Comparison of ENCODE assay signal across 23 mouse cellular contexts in the genomic region with DNA sequence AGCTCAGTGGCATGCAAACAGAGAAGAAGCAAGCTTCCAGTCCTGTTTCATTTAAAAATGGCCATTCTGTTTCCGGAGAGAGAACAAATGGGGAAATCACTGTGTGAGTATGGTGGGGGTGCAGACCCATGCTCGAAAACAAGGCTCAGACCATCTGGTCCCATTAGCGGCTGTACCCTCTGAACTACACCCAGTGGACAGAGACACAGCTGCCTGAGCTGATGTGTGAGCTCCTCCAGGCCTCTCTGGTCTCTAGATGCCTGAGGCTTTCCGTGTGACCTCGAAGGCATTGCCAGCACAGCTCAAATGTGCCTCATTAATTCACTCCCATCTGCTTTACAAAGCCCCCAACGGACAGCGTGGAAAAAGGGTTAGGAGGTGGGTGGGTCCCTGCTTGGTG.
DNase-seq lines count a peak whose midpoint lies in the region; ATAC-seq and TF ChIP-seq lines count a peak whose summit lies in the region.
"Had no signal": no experiment of that assay in that cellular context is flagged by ENCODE, and none has a peak within 500 bp of the region (broad histone marks: within the 10 kb centered on the region; RNA-seq: fewer than 3 reads in every experiment).

No protein-coding gene starts in this region.

- H3K27ac ChIP-seq in forebrain, embryonic 14.5 days (ENCODE audit: low read depth, low read length) = no peak overlapping the region; the same call in 1 of the 2 replicates
- H3K27ac ChIP-seq in forebrain, embryonic 16.5 days (ENCODE audit: low read length) = no peak overlapping the region
- H3K27ac ChIP-seq in layer of hippocampus, adult 2 months = peak overlapping the region; percentile 39
- 0 out of 2 replicates have a peak overlapping the region, but pooled peaks have one; percentile 1 for H3K27ac ChIP-seq in neural tube, embryonic 15.5 days (replicated peaks)
- H3K27ac ChIP-seq: forebrain, embryonic 13.5 days; limb, embryonic 10.5 days; liver, embryonic 15.5 days; lung, embryonic 15.5 days; macrophage; stomach, postnatal 0 days had no signal

- no peak for TF ChIP-seq CTCF in layer of hippocampus, adult 2 months (conservative IDR thresholded peaks at IDR 0.05)

- H3K9ac ChIP-seq in forebrain, embryonic 14.5 days (ENCODE audit: low read length) = no peak overlapping the region
- H3K9ac ChIP-seq in forebrain, embryonic 16.5 days (replicated peaks; ENCODE audit: low read depth, low read length) = no peak overlapping the region
- no peak overlapping the region for H3K9ac ChIP-seq in neural tube, embryonic 15.5 days (replicated peaks)
- H3K9ac ChIP-seq: forebrain, embryonic 13.5 days; liver, embryonic 15.5 days; lung, embryonic 15.5 days had no signal

- no peak for ATAC-seq in forebrain, embryonic 14.5 days
- no peak for ATAC-seq in forebrain, embryonic 16.5 days
- no peak for ATAC-seq in neural tube, embryonic 15.5 days (ENCODE audit: low FRiP score)
- ATAC-seq: forebrain, embryonic 13.5 days; Patski had no signal

- DNase-seq in forebrain, embryonic 14.5 days (ENCODE audit: low spot score) = peak; percentile 17
- DNase-seq in layer of hippocampus, adult 2 months (ENCODE audit: low spot score in 2 of 2) = no peak
- no peak for DNase-seq in layer of hippocampus, postnatal 10 days (ENCODE audit: low spot score in 2 of 2)
- DNase-seq in embryo, embryonic 11 days = peak; percentile 18
- no peak for DNase-seq in thymus, postnatal 14 days
- DNase-seq: B cell, adult 2 months; cerebellum, adult 11-12 months; kidney, adult 18-20 months; kidney, postnatal 10 days; liver; right cerebral cortex, postnatal 14 days; thymus, adult 2 months had no signal

- whole genome bisulfite sequencing in forebrain, embryonic 14.5 days = 47% methylated on average over 7 of the region's 7 CpGs
- WGBS in forebrain, embryonic 16.5 days = 43% methylated on average over 7 of the region's 7 CpGs
- 41% methylated on average over 7 of the region's 7 CpGs for WGBS in neural tube, embryonic 15.5 days

- no peaks in the 10 kb centered on the region for H3K27me3 ChIP-seq in forebrain, embryonic 14.5 days (replicated peaks; ENCODE audit: control insufficient read depth, insufficient read depth, low read length)
- H3K27me3 ChIP-seq in forebrain, embryonic 16.5 days (replicated peaks; ENCODE audit: control insufficient read depth, insufficient read depth, low read length) = no peaks in the 10 kb centered on the region
- no peaks in the 10 kb centered on the region for H3K27me3 ChIP-seq in neural tube, embryonic 15.5 days (replicated peaks)
- H3K27me3 ChIP-seq: forebrain, embryonic 13.5 days; liver, embryonic 15.5 days; lung, embryonic 15.5 days; Patski had no signal

- no peaks in the 10 kb centered on the region for H3K9me3 ChIP-seq in forebrain, embryonic 14.5 days (replicated peaks; ENCODE audit: control insufficient read depth, low read length)
- no peaks in the 10 kb centered on the region for H3K9me3 ChIP-seq in forebrain, embryonic 16.5 days (ENCODE audit: control insufficient read depth, low read length)
- no peaks in the 10 kb centered on the region for H3K9me3 ChIP-seq in neural tube, embryonic 15.5 days (replicated peaks)
- H3K9me3 ChIP-seq: forebrain, embryonic 13.5 days; limb, embryonic 10.5 days; liver, embryonic 15.5 days; lung, embryonic 15.5 days had no signal

- no peaks in the 10 kb centered on the region; the same call in 1 of the 2 replicates for H3K4me1 ChIP-seq in forebrain, embryonic 14.5 days (ENCODE audit: control insufficient read depth, insufficient read depth, low read length)
- no peaks in the 10 kb centered on the region for H3K4me1 ChIP-seq in forebrain, embryonic 16.5 days (replicated peaks; ENCODE audit: control insufficient read depth, insufficient read depth, low read length)
- H3K4me1 ChIP-seq in neural tube, embryonic 15.5 days = peaks cover 14% of the 10 kb centered on the region
- H3K4me1 ChIP-seq: limb, embryonic 10.5 days; liver, embryonic 15.5 days; lung, embryonic 15.5 days had no signal

- no peak overlapping the region for H3K4me3 ChIP-seq in forebrain, embryonic 14.5 days (ENCODE audit: low read depth, low read length)
- no peak overlapping the region for H3K4me3 ChIP-seq in forebrain, embryonic 16.5 days (replicated peaks; ENCODE audit: low read length)
- H3K4me3 ChIP-seq in layer of hippocampus, adult 2 months = no peak overlapping the region
- H3K4me3 ChIP-seq in neural tube, embryonic 15.5 days (replicated peaks) = no peak overlapping the region
- H3K4me3 ChIP-seq: forebrain, embryonic 13.5 days; limb, embryonic 10.5 days; liver, embryonic 15.5 days; lung, embryonic 15.5 days had no signal

- H3K36me3 ChIP-seq in forebrain, embryonic 14.5 days (ENCODE audit: control insufficient read depth, insufficient read depth, low read length) = no peaks in the 10 kb centered on the region
- H3K36me3 ChIP-seq in forebrain, embryonic 16.5 days (ENCODE audit: control insufficient read depth, insufficient read depth) = no peaks in the 10 kb centered on the region
- no peaks in the 10 kb centered on the region for H3K36me3 ChIP-seq in neural tube, embryonic 15.5 days
- H3K36me3 ChIP-seq: G1E; limb, embryonic 10.5 days; liver, embryonic 15.5 days; lung, embryonic 15.5 days had no signal

- H3K4me2 ChIP-seq in forebrain, embryonic 14.5 days (ENCODE audit: low read length) = no peak overlapping the region
- no peak overlapping the region for H3K4me2 ChIP-seq in forebrain, embryonic 16.5 days (ENCODE audit: low read length)
- no peak overlapping the region for H3K4me2 ChIP-seq in neural tube, embryonic 15.5 days
- H3K4me2 ChIP-seq: forebrain, embryonic 13.5 days; liver, embryonic 15.5 days; lung, embryonic 15.5 days; midbrain, embryonic 11.5 days had no signal

Comparison
In these comparisons a context has a peak if more than half of its experiments do, and no peak if none do; other contexts are left out.
1. DNase-seq: peak in forebrain, embryonic 14.5 days (single experiment) and embryo, embryonic 11 days (single experiment); none in layer of hippocampus, adult 2 months (0 of 2), layer of hippocampus, postnatal 10 days (0 of 2) and thymus, postnatal 14 days (single experiment).
2. H3K27ac ChIP-seq: peak in layer of hippocampus, adult 2 months (single experiment) and neural tube, embryonic 15.5 days (single experiment); none in forebrain, embryonic 14.5 days (single experiment) and forebrain, embryonic 16.5 days (single experiment).